Mouse (Mus musculus) cerebellum, adult 9-11 months (tissue): ENCODE measurements around the gene Dnase1l1.

Experiments
- DNase-seq: peaks from one replicate; pipeline ENCODE4 v3.0.0; 2022

Gene Dnase1l1

GRCm38 (mm10) chrX:74281732-74282394 is at the start of gene Dnase1l1, which contains the start of gene Taz:
Gene Dnase1l1 (minus strand): TSS chrX:74282337.
Gene Taz (plus strand): TSS chrX:74281912.
- peak; percentile 84 for DNase-seq

DNA sequence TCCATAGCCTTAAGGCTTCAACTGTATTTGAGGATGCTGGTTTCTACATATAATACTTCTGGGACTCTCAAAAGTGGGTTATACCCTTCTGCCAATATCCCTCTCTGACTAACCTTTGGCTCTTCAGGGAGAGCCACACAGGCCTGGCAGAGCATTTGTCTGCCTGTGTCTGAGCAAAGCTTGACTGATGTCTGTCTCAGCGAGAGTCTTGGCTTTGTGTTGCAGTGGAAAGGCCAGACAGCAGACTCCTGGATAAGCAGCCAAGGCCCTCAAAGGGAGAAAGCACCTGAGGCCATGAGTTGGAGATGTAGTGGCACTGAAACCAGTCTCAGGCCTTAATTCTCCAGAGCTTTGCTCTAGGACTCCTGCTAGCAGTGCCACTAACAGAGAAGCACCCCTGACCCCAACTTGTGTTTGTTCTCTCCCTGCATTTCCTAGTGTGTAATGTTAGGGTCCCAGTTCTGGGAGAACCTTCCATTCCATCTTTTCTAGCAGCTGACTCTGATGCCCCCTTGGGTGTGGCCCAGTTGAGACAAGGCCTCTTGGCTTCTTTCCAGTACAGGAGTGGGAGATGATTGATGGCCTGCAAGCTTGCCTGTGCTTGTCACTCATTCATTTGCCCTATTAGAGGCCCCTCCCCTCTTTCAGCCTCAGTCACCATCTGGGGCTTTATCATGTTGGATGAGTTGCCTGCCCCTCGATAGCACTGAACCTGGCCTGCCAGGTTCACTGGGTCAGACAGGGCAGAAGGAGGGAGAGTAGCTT is 48.2 kb upstream of the Dnase1l1 start:
- peak; percentile 41 for DNase-seq

DNA sequence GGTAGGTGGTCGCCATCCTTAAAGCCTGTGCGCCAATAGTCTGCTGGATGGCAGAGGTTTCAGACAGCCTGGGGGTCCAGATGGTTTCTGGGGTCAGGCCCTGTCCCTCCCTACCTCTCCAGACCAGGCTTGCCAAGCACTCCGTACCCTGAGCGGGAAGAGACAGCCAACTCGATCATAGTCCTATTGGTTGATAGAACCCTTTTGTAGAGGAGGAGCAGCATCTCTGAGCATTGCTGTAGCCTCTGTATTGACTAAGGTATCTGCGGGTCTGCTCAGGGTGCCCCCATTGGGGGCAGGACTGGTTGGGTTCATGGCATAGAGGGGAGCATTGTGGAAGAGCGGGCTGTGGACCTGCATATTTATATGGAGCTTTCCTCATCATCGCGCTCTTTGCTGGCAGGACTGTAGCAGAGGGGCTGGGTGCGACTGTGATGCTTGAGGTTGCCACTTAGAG is 47.1 kb upstream of the Dnase1l1 start:
- no peak for DNase-seq

GRCm38 (mm10) chrX:74328725-74329161 is 46.6 kb upstream of the Dnase1l1 start, which contains the start of gene Plxna3:
Gene Plxna3 (plus strand): TSS chrX:74329066.
- peak; percentile 74 for DNase-seq

DNA sequence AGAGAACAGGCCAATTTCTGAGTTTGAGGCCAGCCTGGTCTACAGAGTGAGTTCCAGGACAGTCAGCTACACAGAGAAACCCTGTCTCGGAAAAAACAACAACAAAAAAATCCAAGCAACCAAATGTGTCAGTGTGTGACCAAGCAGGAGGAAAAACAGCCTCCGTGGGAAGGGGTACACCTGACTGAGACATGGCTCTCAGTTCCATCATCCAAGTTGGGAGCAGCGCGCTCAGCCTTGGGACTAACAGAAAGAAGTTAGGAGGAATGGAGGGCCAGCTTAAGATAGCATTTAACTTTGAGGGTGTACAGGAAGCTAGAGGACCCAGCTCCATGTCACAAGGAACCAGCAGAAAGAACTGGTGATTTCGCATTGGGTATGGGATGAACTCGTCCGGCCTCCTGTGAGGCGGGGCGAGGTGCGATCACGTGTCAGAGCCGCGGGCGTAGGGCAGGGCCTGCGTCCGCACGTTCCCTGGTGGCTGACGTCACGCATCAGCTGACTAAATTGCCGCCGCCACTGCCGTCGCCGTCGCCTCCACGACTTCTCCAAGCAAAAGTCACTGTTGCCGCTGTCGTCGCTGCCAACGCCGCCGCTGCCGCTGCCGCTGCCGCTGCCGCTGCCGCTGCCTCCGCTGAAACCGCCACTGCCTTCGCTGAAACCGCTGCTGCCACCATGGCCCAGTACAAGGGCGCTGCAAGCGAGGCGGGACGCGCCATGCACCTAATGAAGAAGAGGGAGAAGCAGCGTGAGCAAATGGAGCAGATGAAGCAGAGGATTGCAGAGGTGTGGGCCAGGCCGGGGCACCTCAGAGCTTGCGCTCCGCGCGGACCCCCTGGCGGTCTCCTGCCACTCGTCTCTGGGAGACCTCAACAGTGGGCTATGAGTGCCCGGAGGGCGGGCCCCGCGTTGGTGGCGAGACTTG is 30.7 kb upstream of the Dnase1l1 start, which contains the start of gene Fam50a:
Gene Fam50a, plus strand, starts transcription at position 494 of the 925 bp plus-strand sequence.
- DNase-seq = peak; percentile 91

DNA sequence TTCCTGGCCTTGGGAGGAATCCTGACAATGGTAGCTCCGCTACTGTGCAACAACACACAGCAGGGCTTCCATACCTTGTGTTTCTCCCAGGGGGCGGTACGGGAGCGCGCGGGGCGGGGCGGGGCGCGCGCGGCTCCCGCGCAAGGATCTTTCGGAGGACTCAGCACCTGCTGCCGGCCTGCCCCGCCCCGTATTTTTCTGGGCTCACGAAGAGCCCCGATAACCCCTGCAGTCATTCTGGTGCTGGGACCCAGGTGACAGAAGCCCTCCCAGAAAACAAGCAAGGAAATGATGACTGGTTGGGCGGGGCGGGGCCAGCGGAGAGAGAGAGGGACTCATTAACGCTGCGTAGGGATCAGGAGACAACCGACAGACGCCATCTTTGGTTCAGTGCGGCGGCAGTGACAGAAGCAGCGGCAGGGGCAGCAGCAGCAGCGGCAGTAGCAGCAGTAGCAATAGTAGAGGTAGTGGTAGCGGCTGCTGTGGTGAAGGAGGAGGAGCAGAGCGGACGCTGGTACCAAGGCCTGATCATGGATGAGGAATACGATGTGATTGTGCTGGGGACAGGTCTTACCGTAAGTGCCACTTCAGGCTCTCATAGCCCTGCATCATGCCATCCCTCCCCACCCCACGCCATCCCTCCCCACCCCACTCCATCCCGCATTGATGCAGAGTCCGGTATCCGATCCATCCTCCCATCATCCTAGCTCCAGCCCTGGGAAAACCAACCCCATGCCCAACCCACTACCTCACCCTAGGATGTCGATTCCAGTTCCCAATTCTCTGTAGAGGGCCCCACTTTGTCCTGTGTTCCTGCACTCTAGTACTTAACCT is 22.9 kb upstream of the Dnase1l1 start, which contains the start of gene Gdi1:
Gene Gdi1, plus strand, starts transcription at position 132 of the 834 bp plus-strand sequence.
- DNase-seq = peak; percentile 79

- DNase-seq = no peak
Measured at GRCm38 (mm10) chrX:74299721-74300120, 17.6 kb upstream of the Dnase1l1 start.

DNA sequence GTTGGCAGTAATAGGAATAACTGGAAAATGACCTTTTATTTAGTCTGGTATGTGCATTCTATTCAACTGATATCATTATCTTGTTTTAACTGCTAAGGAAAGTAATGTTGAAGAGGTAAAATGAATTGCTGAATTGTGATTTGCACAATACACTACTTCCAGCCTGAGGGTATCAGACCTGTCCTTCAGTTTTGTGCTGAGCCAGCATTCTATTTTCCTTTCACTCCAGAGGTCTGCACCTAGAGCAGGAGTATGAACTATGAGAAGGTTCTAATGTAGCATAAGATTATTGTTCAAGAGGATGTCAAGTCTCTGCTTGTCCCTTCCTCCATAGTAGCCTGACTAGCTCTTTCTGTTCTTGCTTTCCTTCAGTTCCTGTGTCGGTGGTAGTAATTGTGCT is 16.2 kb upstream of the Dnase1l1 start:
- DNase-seq = no peak

- DNase-seq = peak; percentile 97
Measured at GRCm38 (mm10) chrX:74296538-74297448, 14.7 kb upstream of the Dnase1l1 start, which contains the start of gene Atp6ap1. Gene Atp6ap1 (plus strand): TSS chrX:74297097.

DNA sequence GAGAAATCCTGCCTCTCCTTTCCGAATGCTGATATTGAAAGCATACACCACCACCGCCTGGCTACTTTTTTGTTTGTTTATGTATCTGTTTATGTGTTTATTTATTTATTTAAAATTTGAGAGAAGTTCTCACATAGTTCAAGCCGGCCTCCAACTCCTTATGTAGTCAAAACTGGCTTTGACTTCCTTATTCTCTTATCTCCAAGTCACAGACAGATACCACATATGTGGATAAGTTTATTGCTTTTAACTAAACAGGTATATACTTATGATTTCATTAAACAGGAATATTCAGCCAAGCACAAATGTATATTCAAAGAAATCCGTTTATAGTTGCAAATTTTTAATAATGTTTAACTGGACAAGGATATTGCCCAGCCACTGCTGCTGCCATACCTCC is 11.3 kb upstream of the Dnase1l1 start:
- DNase-seq = no peak

DNA sequence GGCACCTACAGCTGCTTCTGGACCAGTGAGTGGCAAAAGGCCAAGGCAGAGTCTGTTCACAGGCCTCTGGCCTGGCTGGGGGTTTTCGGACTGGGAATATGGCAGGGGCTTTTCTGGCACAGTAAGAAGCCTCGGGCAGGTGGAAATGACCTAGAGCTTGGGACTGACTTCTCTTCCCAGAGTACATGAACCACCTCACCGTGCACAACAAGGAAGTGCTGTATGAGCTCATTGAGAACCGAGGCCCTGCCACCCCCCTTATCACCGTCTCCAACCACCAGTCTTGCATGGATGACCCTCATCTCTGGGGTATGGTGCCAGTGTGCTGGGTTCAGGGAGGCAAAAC is 928 bp upstream of the Dnase1l1 start:
- DNase-seq = no peak

GRCm38 (mm10) chrX:74282395-74283091 is 406 bp upstream of the Dnase1l1 start:
- DNase-seq = peak; percentile 89

DNA sequence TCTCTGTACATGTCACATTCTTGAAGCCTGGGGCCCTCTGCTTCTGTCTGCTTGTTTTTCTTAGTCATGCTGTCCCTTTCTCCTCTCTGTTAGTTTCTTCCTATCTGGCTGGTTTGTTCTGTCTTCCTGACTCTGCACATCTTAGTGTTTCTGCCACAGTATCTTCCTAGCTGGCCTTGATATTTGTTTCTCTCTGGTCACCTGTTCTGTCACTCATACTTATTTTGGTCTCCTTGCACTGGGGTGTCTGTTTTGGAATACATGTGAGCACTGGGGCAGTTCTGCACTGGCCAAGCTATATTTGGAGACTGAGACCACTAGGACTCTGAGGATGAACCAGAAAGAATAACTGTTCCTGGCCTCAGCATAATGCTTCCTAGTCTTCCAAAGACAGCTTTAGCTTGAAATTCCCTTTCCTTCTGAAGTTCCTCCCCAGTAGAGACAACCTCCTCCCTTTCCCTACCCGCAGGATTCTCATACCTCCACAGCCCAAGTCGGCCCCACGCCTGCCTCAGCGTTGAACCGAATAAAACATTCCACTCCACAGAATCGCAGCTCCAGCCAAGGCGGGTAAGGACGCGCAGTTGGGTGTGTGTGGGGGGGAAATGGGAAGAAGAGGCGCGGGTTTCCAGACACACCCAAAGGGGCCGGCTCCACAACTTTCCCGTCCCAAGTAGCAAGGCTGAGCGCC is 951 bp downstream of the Dnase1l1 start:
- DNase-seq = no peak

GRCm38 (mm10) chrX:74277916-74278315 is 4.2 kb downstream of the Dnase1l1 start:
- no peak for DNase-seq

GRCm38 (mm10) chrX:74273422-74274322 is 8.5 kb downstream of the Dnase1l1 start:
- no peak for DNase-seq

GRCm38 (mm10) chrX:74270902-74271551 is 11.1 kb downstream of the Dnase1l1 start:
- DNase-seq = peak; percentile 45

DNA sequence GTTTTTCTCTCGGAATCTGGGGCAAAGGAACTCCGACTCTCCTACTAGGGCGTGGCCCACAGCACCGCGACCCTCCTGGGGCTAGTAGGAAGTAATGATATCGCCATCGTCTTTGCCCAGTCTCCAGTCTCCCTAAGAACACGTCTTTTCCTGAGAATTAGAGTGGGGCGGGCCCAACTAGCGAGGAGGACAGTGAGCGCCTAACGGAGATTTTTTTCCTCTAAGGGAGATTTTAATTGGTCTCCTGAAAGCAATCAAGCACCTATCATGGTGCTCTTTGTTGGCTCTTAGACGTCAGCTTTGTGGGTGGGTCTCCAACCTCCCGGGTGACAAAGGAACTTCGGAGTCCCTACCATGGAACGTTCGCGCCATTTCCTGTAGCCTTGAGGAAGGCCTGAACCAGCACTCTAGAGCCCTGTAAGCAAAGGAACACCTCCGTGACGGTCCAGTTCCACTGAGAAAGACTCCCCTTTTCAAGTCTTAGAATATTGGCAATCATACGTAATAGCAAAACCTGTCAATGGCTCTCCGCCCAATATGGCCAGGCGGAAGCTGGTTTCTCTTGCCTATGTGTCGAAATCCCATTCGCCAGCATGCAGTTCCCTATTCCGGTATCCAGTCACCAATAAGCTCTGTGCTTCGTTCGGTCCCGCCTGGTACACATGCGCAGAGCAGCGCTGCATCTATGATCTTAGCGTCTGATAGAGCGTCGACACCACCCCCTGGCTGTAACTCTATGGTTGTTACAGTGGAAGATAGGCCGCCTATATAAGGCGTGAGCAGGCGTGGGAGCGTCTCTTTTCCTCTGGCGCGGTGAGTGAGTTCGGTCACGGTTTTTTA is 11.9 kb downstream of the Dnase1l1 start, which contains the start of gene Rpl10:
Gene Rpl10, plus strand, starts transcription at position 751 of the 840 bp plus-strand sequence.
- DNase-seq = peak; percentile 96
